Mouse (Mus musculus) cortical plate, adult 2 months (tissue): ENCODE results near the gene Cog1. TPM values are rescaled to one million over a fixed set of nuclear protein-coding genes. Genes with fewer than 3 reads are reported as not detected.

Source experiments
- H3K27ac ChIP-seq: fragments of 200-500 bp; 2 replicates; pipeline ENCODE4 v1.5.1; 2012; ENCODE audit warnings: low read length, control low read depth, inconsistent platforms; ENCODE audit not compliant: insufficient read depth
- H3K4me1 ChIP-seq: fragments of 200-500 bp; 2 replicates; pipeline ENCODE4 v1.6.1; 2011; ENCODE audit warnings: low read length; ENCODE audit not compliant: control insufficient read depth, insufficient read depth
- H3K4me3 ChIP-seq: fragments of 200-500 bp; 2 replicates; pipeline ENCODE4 v1.5.1; 2011; ENCODE audit warnings: mild to moderate bottlenecking, low read length, control low read depth; ENCODE audit not compliant: insufficient read depth
- CTCF ChIP-seq: fragments of 200-500 bp; IDR thresholded peaks from 2 replicates; pipeline ENCODE4 v1.5.1; 2011; ENCODE audit warnings: mild to moderate bottlenecking, control low read depth, low read length; ENCODE audit not compliant: insufficient read depth; ENCODE audit errors: extremely low read depth
- POLR2A ChIP-seq: fragments of 200-500 bp; IDR thresholded peaks from 2 replicates; pipeline ENCODE4 v1.6.1; 2011; ENCODE audit warnings: mild to moderate bottlenecking, low read length, control low read depth; ENCODE audit not compliant: insufficient read depth; ENCODE audit errors: extremely low read depth
- polyA plus RNA-seq: library from polyadenylated mRNA; depleted of rRNA; stranded (reverse); fragments of >200 nt; gene quantifications from 2 replicates; pipeline ENCODE4 v1.2.3, GENCODE M21; 2012; rRNA removed

Gene Cog1
- polyA plus RNA-seq, 1 experiment = 70.6 TPM

GRCm38 (mm10) chr11:113709731-113710256 lies 60.8 kb downstream of the Cog1 start, which contains the start of gene Cpsf4l:
Gene Cpsf4l (minus strand): TSS chr11:113710017.
- Histone ChIP-seq H3K27ac (peak within 1 kb of the TSS; percentile 18; the same call in 1 of the 2 replicates), H3K4me1 (peaks cover 2% of the 10 kb centered on the region; the same call in 1 of the 2 replicates)
- no peak for TF ChIP-seq POLR2A
- no peak for TF ChIP-seq CTCF

DNA sequence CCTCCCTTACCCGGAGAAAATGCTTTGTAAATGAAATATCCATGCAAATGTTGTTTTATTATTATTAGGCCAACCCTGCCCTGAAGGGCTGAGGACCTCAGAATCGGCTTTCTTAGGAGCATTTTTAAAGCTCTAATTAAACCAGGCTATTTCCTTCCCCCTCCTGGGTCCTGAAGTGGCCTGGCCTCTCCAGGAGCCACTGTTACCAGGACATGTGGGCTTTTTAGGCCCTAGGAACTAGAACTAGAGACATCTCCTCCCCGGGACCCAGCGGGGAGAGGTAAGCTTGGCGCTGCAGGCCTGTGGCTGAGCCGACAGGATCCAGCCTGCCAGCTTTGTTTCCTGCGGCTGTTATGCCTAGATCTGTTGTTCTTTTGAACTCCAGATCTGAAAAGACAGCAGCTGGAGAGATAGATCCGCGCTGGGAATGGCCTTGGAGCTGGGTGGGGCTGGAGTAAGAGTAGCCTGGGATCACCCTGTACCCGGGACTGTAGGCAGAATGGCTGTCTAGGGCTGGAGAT lies 61.3 kb downstream of the Cog1 start:
- H3K27ac ChIP-seq = peak overlapping the region; percentile 18; the same call in 1 of the 2 replicates
- peaks cover 2% of the 10 kb centered on the region; the same call in 1 of the 2 replicates for H3K4me1 ChIP-seq
- TF ChIP-seq POLR2A (no peak), CTCF (no peak)
- no peak overlapping the region for H3K4me3 ChIP-seq

More at GRCm38 (mm10) chr11:113709731-113710256, 60.8 kb downstream of the Cog1 start, which contains the start of gene Cpsf4l:
- no peak within 1 kb of the TSS for H3K4me3 ChIP-seq

GRCm38 (mm10) chr11:113711061-113711460 lies 62.1 kb downstream of the Cog1 start:
- Histone ChIP-seq H3K4me1 (peaks cover 2% of the 10 kb centered on the region; the same call in 1 of the 2 replicates), H3K4me3 (no peak overlapping the region), H3K27ac (no peak overlapping the region)
- TF ChIP-seq CTCF (no peak), POLR2A (no peak)

DNA sequence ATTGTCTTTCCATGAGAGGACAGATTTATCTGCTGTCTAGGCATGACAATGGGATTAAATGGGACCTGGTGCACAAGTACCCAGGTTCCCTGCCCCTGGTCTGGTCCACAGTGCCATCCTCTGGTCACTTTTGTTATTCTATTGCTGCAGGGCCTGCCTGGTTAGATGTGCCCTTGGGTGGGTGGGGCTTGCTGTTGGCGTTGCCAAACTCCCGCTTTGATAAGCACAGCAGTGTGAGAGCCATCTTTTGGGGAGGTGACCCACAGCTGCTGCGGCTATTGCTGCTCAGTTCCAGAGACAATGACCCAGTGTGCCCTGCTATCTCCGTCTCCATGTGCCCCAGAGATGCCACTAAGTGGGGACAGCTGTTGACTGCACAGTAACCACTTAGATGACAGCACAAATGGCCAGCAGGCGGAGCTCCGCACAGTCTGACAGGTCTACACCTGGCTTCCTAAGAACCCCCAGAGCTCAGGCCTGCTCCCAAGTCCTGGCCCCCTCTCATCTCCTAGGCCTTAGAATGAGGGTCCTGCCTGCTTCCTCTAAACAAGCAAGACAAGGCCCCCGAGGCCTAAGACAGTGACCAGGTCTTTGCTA lies 66.2 kb downstream of the Cog1 start:
- no peak overlapping the region for H3K4me3 ChIP-seq
- no peaks in the 10 kb centered on the region for H3K4me1 ChIP-seq
- TF ChIP-seq POLR2A (no peak), CTCF (0 out of 2 replicates have a peak, but pooled peaks have one; percentile 16)
- H3K27ac ChIP-seq = no peak overlapping the region

DNA sequence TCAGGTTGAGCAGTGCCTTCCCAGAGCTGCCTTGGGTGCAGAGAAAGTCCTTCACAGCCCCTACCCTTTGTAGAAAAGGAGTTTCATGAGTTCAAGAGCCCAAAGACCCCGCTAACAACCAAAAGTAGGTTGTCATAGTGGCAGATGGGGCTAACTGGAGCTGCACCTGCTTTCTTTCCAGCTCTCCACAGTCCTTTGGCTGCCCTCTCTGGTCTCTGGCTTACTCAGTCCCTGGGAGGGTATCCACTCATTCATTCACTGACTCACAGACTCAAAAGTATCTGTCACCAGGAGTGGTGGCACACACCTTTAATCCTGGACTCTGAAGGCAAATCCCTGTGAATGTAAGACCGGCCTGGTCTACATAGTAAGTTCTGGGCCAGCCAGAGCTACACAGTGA lies 67.2 kb downstream of the Cog1 start:
- TF ChIP-seq POLR2A (no peak), CTCF (no peak)
- H3K4me1 ChIP-seq = no peaks in the 10 kb centered on the region
- no peak overlapping the region for H3K4me3 ChIP-seq
- H3K27ac ChIP-seq = no peak overlapping the region

Other genes with a start within 250 kb of the Cog1 start
- 27.3 and 31.9 TPM in 2 replicates for gene Sstr2, start 29.8 kb upstream of the Cog1 start, polyA plus RNA-seq
- gene Slc39a11, start 910 bp downstream of the Cog1 start, polyA plus RNA-seq = 11.4 and 12.7 TPM in 2 replicates
- 28.0 and 28.6 TPM in 2 replicates for gene Fam104a, start 35.0 kb downstream of the Cog1 start, polyA plus RNA-seq
- gene D11Wsu47e, start 35.2 kb downstream of the Cog1 start, polyA plus RNA-seq = 14.2 and 15.2 TPM in 2 replicates
- gene Cpsf4l, start 60.8 kb downstream of the Cog1 start, polyA plus RNA-seq = 0.06 and 0.08 TPM in 2 replicates
- 24.3 and 24.7 TPM in 2 replicates for gene Cdc42ep4, start 102.7 kb downstream of the Cog1 start, polyA plus RNA-seq